Mouse (Mus musculus): ENCODE results near the gene Itga3.
"Not testable (repeated sequence)": the region's sequence is repeated elsewhere in the genome, so short reads cannot be mapped to it uniquely, and the experiment has no call there.

GRCm38 (mm10) chr11:95010841-95011403 is 65.7 kb downstream of the Itga3 start:
- TF ChIP-seq NELFE (IDR thresholded peaks at IDR 0.05; ENCODE audit: low read depth, low read length); CTCF (IDR thresholded peaks at IDR 0.05 in 2 of 3, conservative IDR thresholded peaks at IDR 0.05 in 1 of 3; ENCODE audit: control insufficient read depth in 1 of 3, insufficient read depth in 1 of 3, low read depth in 2 of 3, low read length in 3 of 3, poor library complexity in 1 of 3, severe bottlenecking in 1 of 3); MAFK (IDR thresholded peaks at IDR 0.05; ENCODE audit: borderline replicate concordance, low read depth, low read length); CHD2 (IDR thresholded peaks at IDR 0.05; ENCODE audit: low read length); TCF12 (IDR thresholded peaks at IDR 0.05; ENCODE audit: low read depth, low read length); ETS1 (IDR thresholded peaks at IDR 0.05; ENCODE audit: low read depth, low read length); ZKSCAN1 (IDR thresholded peaks at IDR 0.05; ENCODE audit: low read depth, low read length); E2F4 (IDR thresholded peaks at IDR 0.05; ENCODE audit: borderline replicate concordance, low read depth, low read length); NRF1 (IDR thresholded peaks at IDR 0.05; ENCODE audit: insufficient read depth, low read depth, low read length, poor library complexity, severe bottlenecking): not testable (repeated sequence)
- TF ChIP-seq HCFC1 (IDR thresholded peaks at IDR 0.05; ENCODE audit: low read depth, low read length) (0 out of 2 replicates have a peak, but pooled peaks have one; percentile 24), JUND (IDR thresholded peaks at IDR 0.05; ENCODE audit: low read depth, low read length) (peak; percentile 65; the same call in 1 of the 2 replicates), EP300 (IDR thresholded peaks at IDR 0.05; ENCODE audit: low read depth in 1 of 2, low read length in 2 of 2) (peak in 1 of 2 experiments; percentile 17; a peak in 1 of 4 replicates), MYB (IDR thresholded peaks at IDR 0.05; ENCODE audit: low read depth, low read length) (0 out of 2 replicates have a peak, but pooled peaks have one; percentile 30)

Data from MEL (cell line).